Mouse (Mus musculus) embryo, embryonic 10 days (tissue): ENCODE results near the gene Radil.
A peak's percentile ranks its signal among the peaks of the same experiment; 100 is the strongest.

Experiments used
- DNase-seq: peaks from one replicate; pipeline ENCODE4 v3.0.0-alpha.2; 2015; ENCODE audit warnings: low spot score

Gene Radil

GRCm38 (mm10) chr5:142537286-142537685 is 13.6 kb downstream of the Radil start:
- no peak for DNase-seq

DNA sequence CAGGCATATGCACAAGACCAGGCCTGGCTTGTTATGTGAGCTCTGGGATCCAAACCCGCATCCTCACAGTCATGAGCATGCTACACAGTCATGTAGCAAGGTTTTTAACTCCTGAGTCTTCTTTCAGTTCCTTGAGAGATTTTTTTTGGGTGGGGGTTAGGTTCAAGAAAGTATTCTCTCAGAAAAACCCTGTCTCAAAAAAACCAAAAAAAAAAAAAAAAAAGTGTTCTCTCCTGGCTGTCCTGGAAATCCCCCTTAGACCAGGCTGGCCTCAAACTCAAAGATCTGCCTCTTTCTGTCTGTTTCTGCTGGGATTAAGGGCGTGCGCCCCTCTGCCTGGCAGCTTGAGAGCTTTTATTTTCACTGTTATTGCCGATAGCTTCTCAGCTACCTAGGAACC is 15.5 kb downstream of the Radil start:
- no peak for DNase-seq

GRCm38 (mm10) chr5:142529915-142530314 is 21.0 kb downstream of the Radil start, which contains the start of gene Papolb:
Gene Papolb (minus strand): TSS chr5:142530076.
- DNase-seq = no peak

DNA sequence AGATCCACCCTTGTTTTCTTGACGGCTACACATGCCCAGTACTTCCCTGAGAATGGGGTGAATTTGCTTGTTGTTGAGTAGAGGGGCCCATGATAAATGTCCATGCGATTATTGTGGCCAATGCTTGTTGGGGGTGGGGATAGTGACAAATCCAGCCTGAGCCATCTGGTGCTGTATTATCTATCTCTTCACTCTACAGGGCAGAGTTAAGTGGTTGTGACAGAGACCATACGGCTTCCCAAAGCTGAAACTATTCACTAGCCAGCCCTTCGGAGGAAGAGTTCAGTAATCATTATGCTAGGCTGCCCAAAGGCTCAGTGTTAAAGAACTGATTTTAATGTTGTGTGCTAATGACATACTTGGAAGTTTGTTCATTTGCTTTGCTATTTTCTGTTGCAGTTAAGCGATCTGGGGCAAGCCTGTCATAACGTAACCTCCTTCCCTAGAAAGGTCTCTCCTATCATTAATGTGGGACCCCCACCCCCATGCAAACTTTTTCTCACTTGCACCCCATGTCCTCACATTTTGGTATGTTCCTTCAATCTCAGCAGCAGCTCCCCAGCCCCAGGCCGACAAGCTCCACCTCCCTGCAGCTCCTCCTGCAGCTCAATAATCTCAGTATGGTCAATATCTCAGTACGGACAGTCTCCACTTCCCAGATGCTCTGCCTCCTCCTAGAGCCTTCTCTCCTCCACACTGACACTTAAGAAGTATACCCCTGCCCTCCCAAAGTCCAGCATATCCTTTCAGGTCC is 26.0 kb downstream of the Radil start:
- DNase-seq = no peak

GRCm38 (mm10) chr5:142521195-142521866 is 29.6 kb downstream of the Radil start:
- peak; percentile 35 for DNase-seq

DNA sequence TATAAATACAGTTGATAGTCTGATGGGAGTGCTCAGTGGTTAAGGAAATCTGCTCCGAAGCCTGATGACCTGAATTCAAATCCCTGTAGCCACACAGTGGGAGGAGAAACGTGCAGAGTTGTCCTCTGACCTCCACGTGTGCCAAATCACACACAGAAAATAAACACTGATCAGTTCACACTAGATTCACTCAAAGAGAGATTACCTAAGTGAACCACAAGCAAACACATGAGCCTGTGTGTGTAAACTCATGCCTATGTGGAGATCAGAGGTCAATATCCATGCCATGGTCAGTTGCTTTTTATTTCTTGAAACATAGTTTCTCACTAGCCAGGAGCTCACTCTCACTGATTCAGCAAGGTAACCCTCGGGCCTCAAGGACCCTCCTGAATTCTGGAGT is 30.5 kb downstream of the Radil start:
- no peak for DNase-seq

- no peak for DNase-seq
Observed at GRCm38 (mm10) chr5:142518973-142519372, 31.9 kb downstream of the Radil start.

DNA sequence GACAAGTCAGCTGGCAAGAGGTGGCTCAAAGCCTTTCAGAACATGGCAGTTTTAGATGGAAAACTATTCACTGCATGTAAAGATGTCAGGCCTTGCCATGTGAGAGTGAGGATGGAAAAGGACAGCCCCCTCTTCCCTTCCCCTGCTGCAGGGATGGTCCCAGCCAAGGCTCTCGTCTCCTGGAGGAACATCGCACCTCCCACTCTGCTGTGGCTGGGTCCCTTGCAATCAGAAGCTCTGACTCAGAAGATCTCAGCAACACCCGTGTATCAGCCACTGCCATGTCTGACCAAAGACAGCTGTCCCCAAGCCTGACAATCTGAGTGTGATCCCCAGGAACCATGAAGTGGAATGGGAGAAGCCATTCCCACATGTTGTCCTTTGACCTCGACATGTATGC is 38.8 kb downstream of the Radil start:
- DNase-seq = no peak

DNA sequence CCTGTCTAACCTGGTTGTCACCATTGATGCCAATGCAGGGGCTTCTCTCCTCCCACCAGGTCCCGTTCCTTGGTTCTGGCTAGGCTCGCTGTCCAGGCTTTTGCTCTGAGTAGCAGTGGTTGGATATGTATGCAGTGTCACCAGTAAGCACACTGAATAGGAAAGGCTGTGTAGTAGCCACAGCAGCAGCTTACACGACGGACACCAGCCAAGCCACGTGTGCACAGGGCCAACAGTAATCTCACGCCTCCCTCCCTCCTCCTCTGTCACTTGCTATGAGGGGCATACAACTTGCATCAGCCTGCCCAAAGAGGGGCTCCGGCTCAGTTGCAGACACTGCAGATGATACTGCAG is 40.9 kb downstream of the Radil start:
- DNase-seq = no peak

DNA sequence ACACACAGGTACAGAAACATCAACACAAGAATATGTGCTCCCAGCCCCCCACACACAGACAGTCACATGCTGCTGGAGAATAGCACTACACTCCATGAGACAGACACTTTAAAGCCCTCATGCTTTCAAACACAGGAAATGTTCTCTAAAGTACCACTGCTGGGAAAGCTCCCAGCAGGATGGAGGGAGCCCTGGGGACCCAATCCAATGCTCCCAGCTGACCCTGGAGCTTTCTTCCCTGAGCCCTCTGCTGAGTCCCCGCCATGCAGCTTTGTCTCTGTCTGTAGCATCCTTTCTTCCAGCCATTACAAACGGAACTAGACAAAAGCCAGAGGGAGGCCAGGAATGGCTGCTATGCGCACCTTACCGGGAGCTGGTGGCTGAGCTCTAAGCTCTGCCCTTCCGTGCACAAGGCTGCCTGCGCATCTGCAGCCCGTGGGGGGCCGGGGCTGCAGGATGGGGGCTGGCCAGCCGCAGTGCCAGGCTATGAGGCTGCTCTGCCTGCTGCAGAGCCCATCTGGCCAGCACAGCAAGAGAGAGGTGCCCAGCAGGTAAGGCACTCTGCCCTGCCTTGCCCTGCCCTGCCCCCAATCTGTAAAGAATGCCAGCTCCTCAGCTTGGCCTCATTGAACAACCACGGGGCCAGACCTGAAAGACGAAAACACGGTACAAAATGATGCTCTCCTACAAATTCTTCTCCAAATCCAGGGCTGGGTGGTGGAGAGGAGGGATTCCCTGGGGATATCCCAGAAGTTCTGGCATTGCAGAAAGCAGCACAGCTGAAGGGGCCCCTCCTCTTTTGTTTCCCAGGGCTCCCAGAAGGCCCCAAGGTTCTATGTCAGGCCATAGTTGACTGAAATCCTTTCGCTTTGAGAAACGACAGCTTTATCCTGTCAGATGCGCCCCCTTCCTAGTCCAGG is 41.5 kb downstream of the Radil start:
- DNase-seq = no peak

DNA sequence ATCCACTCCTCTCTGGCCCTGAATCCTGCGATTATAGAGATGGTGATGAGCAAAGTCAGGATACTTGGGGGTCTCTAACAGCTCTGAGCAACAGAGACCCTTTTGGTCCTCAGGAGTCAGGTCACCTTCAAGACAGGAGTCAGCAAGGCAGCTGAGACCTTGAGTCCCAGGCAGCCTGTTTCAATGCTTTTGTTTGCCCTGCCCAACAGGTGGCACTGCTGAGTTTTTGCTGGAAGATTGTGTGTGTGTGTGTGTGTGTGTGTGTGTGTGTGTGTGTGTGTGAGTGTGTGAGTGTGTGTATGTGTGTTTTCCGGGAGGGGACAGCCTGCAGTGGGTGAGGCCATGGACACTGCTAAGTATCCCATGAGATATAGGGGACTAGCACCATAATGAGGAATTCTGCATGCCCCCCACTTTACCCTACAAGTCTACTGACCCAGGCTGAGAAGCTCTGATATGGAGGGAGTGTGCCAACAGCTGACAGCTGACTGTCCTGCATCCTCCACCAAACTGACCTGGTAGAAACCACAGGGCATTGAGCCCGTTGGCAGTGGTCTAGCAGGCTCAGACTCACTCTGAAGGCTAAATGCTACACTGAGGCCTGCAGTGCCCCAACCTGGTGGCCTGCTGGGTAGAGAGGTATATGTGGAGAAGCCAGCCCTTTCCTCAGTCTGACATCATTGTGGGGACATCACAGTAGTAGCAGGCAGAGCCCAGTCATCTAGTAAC is 45.0 kb downstream of the Radil start:
- no peak for DNase-seq

DNA sequence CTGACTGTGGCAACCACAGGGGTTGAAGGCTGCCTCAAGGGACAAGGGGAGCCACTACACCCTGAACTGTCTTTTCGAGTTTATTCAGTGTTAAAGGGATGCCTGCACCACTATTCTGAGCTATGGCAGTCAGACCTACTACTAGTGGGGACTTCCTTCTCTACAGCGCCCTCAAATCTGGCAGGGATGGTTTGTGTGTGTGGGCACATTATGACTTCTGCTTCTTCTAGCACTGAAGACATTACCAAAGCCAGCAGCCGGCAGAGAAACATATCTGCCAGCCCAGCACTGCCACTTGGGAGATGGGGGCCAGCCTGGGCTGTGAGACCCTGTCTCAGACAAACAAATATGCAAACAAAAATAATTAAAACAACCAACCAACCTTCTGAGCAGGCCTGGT is 46.7 kb downstream of the Radil start:
- DNase-seq = no peak

- DNase-seq = peak; percentile 92
Observed at GRCm38 (mm10) chr5:142502414-142502813, 48.5 kb downstream of the Radil start.

- DNase-seq = no peak
Observed at GRCm38 (mm10) chr5:142500918-142501317, 50.0 kb downstream of the Radil start.

DNA sequence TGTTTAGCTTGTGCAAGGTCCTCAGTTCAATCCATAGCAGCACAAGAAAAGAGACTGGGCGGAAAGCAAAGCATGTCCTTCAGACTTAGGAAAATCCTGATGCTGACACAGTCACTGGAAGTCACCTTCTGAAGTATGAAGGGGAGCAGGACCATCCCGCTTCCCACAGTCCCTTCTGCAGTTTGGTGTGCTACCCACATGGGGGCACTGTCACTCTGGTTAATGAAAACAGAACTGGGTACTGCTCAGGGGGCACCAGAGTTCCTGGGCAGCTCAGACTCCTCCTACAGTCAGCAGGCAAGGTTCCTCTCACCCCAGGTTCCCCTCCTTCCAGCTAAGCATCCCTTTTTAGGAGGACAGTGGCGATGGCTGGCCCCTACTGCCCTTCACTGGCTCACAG is 51.9 kb downstream of the Radil start:
- DNase-seq = peak; percentile 72

DNA sequence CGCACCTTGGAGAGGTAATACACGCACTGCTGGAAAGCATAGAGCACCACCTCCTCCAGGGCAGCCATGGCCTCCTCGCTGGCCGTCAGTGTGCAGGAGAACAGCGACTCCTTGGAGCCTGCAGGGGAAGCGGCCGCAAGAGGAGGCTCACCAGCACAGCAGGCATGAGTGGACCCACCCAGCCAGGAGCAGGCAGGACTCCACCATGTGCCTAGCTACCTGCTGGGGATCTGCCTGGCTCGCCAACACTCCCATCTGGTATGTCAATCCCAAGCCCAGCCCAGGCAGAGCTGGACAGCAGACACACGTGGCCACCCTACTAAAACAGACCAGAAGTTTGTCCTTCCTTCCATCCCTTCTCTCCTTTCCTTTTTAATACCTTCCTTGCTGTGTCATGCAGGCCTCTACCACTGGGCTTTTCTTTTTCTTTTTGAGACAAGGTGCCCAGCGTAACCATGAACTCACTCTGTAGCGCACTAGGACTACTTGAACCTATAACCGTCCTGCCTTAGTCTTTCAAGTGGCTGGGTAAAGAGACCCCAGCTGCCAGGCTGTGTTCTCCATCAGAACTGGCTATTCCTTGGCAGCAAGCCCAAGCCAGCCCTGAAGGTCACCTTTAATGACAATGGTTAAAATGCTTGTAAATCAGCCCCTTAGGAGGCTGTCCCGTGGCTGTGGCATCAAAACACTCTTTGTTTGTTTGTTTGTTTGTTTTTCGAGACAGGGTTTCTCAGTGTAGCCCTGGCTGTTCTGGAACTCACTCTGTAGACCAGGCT is 55.4 kb downstream of the Radil start:
- no peak for DNase-seq

GRCm38 (mm10) chr5:142493307-142493706 is 57.6 kb downstream of the Radil start:
- no peak for DNase-seq

- DNase-seq = no peak
Observed at GRCm38 (mm10) chr5:142489955-142490707, 60.8 kb downstream of the Radil start.

GRCm38 (mm10) chr5:142486654-142487053 is 64.2 kb downstream of the Radil start:
- no peak for DNase-seq

DNA sequence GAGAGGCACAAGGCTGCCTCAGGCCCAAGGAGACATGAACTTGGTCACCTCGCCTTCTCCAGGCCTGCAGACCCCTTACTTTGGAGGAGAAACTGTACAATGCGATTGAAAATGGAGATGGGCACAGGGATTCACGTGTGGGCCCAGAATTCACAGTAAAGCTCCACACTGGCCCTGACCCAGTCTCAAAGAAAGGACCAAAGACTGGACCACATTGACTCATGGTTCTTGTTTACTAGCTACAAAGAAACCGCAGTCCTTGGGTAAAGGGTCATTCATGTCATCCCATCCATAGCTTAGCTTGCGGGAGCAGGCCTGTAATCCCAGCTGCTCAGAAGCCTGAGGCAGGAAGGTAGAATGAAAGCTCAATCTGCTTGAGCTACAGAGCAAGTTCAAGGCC is 67.3 kb downstream of the Radil start:
- DNase-seq = no peak
